Mouse (Mus musculus): ENCODE data around the gene Lrmda.

GRCm38 (mm10) chr14:22578224-22578623 is 558.7 kb downstream of the Lrmda start:
- TF ChIP-seq CTCF (IDR thresholded peaks at IDR 0.05; ENCODE audit: low read depth, low read length): peak; percentile 98
- no peak for TF ChIP-seq POLR2A (IDR thresholded peaks at IDR 0.05; ENCODE audit: extremely low read depth, insufficient read depth, low read length)

All from liver, adult 2 months (tissue).